Mouse (Mus musculus): ENCODE measurements around the gene Fam102a. TPM values are rescaled to one million over a fixed set of nuclear protein-coding genes. Genes with fewer than 3 reads are reported as not detected.

The Fam102a gene
- polyA plus RNA-seq, 2 experiments: 0.88 to 0.91 TPM

DNA sequence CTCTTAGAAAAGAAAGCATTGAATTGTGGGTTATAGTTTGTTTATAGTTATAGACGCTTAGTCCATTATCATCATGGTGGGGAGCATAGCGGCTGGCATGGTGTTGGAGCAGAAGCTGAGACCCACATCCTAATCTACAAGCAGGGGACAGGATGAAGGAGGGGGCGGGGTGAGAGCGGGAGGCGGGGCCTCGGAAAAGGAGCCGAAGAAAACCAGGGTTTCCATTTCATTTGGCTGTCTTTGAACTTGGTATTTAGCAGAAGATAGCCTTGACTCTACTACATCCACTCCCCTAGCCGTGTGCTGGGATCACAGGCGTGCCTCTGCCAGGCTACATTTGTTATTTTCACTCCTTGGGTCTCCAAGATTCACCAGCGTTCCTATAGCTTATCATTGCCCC, 69.5 kb downstream of the Fam102a start:
- TF ChIP-seq EP300 (IDR thresholded peaks at IDR 0.05; ENCODE audit: low read depth): no peak
- TF ChIP-seq CTCF (IDR thresholded peaks at IDR 0.05; ENCODE audit: low read depth): no peak
- H3K27ac ChIP-seq: no peak overlapping the region
- ATAC-seq (ENCODE audit: insufficient read depth): no peak
- peak overlapping the region; percentile 19; the same call in 1 of the 2 replicates for H3K4me2 ChIP-seq (ENCODE audit: low read depth)
- H3K9me3 ChIP-seq (ENCODE audit: control insufficient read depth, low read length): no peaks in the 10 kb centered on the region
- no peaks in the 10 kb centered on the region for H3K36me3 ChIP-seq (replicated peaks; ENCODE audit: control insufficient read depth, insufficient read depth, low read depth)
- H3K4me3 ChIP-seq (ENCODE audit: insufficient read depth in 1 of 2, low read depth in 2 of 2, low read length in 2 of 2): peak overlapping the region in 1 of 2 experiments; percentile 40; a peak in 2 of 4 replicates
- H3K4me1 ChIP-seq (replicated peaks; ENCODE audit: control insufficient read depth in 2 of 2, insufficient read depth in 2 of 2, low read length in 1 of 2): peaks cover 18 to 30% of the 10 kb centered on the region in 2 experiments
- H3K9ac ChIP-seq (replicated peaks): no peak overlapping the region
- no peaks in the 10 kb centered on the region for H3K27me3 ChIP-seq (ENCODE audit: control insufficient read depth, insufficient read depth, low read length)
- DNase-seq (ENCODE audit: low read depth in 3 of 3, low spot score in 3 of 3): no peak
- WGBS (ENCODE audit: insufficient replicate concordance): 35% methylated on average over 10 of the region's 10 CpGs

DNA sequence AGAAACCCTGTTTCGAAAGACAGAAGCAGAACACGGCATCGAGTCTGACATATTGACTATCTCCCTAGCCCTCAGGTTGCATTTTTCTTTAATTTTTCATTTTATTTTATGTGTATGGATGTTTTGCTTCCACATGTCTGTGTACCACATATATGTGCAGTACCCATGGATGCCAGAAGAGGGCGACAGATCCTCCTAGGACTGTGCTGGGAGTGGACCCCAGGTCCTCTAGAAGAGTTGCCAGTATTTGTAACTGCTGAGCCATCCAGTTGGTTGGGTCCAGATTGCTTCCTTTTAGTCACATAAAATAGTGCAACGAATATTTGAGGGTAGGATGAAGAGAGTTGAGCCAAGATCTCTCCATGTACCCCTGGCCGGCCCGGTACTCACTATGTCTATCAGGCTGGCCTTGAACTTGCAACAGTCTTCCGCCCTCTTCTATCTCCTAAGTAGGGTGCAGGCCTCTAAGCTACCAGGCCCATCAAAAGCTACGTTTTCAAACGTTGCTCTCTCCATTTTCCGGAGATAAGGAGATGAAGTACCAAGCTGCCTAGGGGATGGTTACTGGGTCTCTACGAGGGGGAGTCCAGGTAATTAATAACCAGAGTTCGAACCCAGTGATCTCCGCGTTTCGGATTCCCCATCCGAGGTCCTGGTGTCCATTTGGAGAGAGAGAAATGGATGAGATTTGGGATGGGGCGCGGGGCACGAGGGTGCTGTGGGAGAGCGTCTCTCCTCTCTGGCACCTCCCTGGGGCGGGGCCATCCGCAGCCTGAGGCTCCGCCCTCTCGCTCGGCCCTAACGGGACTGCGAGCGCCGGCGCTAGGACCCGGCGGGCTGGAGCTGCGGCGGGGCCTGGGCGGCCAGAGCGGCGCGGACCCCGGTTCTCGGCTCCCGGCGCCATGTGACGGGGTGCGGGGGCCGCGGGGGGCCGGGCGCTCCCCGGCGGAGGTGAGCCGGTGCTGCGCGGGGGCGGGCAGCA, 71.3 kb downstream of the Fam102a start:
- TF ChIP-seq EP300 (IDR thresholded peaks at IDR 0.05; ENCODE audit: low read depth): no peak
- peak; percentile 86 for TF ChIP-seq CTCF (IDR thresholded peaks at IDR 0.05; ENCODE audit: low read depth)
- ATAC-seq (ENCODE audit: insufficient read depth) (peak; percentile 76), DNase-seq (ENCODE audit: low read depth in 3 of 3, low spot score in 3 of 3) (peak; percentile 71 to 80 (median 72))
- Histone ChIP-seq H3K4me2 (ENCODE audit: low read depth) (peak overlapping the region; percentile 89), H3K36me3 (replicated peaks; ENCODE audit: control insufficient read depth, insufficient read depth, low read depth) (no peaks in the 10 kb centered on the region), H3K9ac (replicated peaks) (peak overlapping the region; percentile 67), H3K27me3 (ENCODE audit: control insufficient read depth, insufficient read depth, low read length) (no peaks in the 10 kb centered on the region), H3K4me1 (replicated peaks; ENCODE audit: control insufficient read depth in 2 of 2, insufficient read depth in 2 of 2, low read length in 1 of 2) (peaks cover 21 to 42% of the 10 kb centered on the region in 2 experiments), H3K9me3 (ENCODE audit: control insufficient read depth, low read length) (no peaks in the 10 kb centered on the region), H3K27ac (0 out of 2 replicates have a peak overlapping the region, but pooled peaks have one; percentile 4), H3K4me3 (ENCODE audit: insufficient read depth in 1 of 2, low read depth in 2 of 2, low read length in 2 of 2) (peak overlapping the region; percentile 61 to 70)
- 10% methylated on average over 51 of the region's 55 CpGs for WGBS (ENCODE audit: insufficient replicate concordance)

DNA sequence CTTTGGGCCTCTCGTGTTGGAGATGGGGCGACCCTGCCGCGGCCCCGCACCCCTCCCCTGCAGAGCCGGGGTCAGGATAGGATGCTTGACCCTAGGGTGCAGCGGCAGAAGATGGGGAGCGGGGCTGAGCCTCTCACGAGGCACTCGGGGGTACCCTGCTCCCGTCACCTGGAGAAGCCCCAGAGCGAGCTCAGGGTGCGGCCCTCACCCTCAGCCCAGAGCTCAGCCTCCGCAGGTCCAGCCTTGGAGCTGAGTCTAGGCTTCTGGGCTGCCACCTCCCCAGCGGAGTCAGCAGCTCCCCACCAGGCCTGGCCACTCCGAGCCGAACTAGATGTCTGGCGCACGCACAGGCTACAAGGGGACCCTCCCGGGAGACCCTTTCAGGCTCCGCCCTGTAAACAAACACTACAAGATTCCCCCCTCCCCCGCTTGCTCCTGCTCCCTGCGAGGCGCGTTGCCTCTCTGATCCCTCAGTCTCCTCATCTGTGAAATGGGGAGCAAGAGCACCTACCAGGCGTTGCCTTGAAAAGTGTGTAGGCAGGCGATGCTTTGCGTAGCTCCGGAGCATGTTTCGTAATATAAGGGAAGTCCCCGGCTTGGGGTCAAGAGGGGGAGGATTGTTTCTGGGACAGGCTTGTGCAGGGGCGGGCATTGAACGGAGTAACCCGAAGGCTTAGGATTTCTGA, 72.3 kb downstream of the Fam102a start:
- WGBS (ENCODE audit: insufficient replicate concordance): under 1% methylated on average over 34 of the region's 34 CpGs
- no peak for DNase-seq (ENCODE audit: low read depth in 3 of 3, low spot score in 3 of 3)
- H3K4me1 ChIP-seq (replicated peaks; ENCODE audit: control insufficient read depth in 2 of 2, insufficient read depth in 2 of 2, low read length in 1 of 2): peaks cover 16 to 34% of the 10 kb centered on the region in 2 experiments

DNA sequence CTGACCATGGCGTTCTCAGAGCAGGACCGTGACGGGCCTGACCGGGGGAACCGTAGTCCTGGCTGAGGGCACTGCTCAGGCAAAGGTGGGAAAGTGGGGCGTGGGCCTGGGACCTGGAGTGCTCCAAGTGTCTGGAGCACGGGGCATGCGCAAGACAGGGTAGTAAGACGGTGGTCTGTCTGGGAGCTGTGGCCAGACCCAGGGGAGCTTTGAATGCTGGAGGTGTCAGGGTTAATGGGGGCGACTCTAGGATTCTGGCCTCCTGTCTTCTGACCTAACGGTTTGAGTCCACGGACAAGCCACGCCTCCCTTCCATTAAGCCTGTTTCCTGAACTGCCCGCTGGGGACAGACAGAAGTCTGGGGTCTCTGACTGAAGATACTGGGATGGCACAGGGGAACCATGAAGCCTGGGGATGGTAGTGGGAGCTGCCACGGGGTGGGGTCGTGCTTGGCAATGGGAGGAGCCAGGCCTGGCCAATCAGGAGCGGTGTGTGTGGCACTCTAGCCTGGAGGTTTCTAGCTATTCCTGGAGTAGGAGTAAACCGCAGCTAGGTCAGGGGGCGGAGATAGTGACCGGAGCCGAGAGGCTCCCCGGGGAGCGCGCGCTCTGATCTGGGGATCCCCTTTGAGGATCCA, 73.1 kb downstream of the Fam102a start:
- WGBS (ENCODE audit: insufficient replicate concordance): under 1% methylated on average over 25 of the region's 25 CpGs

More for the DNA sequence above, 72.3 kb downstream of the Fam102a start:
- TF ChIP-seq CTCF (IDR thresholded peaks at IDR 0.05; ENCODE audit: low read depth): no peak
- TF ChIP-seq EP300 (IDR thresholded peaks at IDR 0.05; ENCODE audit: low read depth): no peak
- no peaks in the 10 kb centered on the region for H3K27me3 ChIP-seq (ENCODE audit: control insufficient read depth, insufficient read depth, low read length)
- peak; percentile 33 for ATAC-seq (ENCODE audit: insufficient read depth)
- peak overlapping the region; percentile 61 to 70 for H3K4me3 ChIP-seq (ENCODE audit: insufficient read depth in 1 of 2, low read depth in 2 of 2, low read length in 2 of 2)
- H3K36me3 ChIP-seq (replicated peaks; ENCODE audit: control insufficient read depth, insufficient read depth, low read depth): no peaks in the 10 kb centered on the region
- H3K9ac ChIP-seq (replicated peaks): peak overlapping the region; percentile 67
- no peaks in the 10 kb centered on the region for H3K9me3 ChIP-seq (ENCODE audit: control insufficient read depth, low read length)
- H3K27ac ChIP-seq: 0 out of 2 replicates have a peak overlapping the region, but pooled peaks have one; percentile 4
- peak overlapping the region; percentile 89 for H3K4me2 ChIP-seq (ENCODE audit: low read depth)

More for the DNA sequence above, 73.1 kb downstream of the Fam102a start:
- TF ChIP-seq EP300 (IDR thresholded peaks at IDR 0.05; ENCODE audit: low read depth) (no peak), CTCF (IDR thresholded peaks at IDR 0.05; ENCODE audit: low read depth) (no peak)
- peak overlapping the region; percentile 61 for H3K9ac ChIP-seq (replicated peaks)
- H3K27ac ChIP-seq: peak overlapping the region; percentile 48
- no peaks in the 10 kb centered on the region for H3K9me3 ChIP-seq (ENCODE audit: control insufficient read depth, low read length)
- peaks cover 13 to 32% of the 10 kb centered on the region in 2 experiments for H3K4me1 ChIP-seq (replicated peaks; ENCODE audit: control insufficient read depth in 2 of 2, insufficient read depth in 2 of 2, low read length in 1 of 2)
- peak overlapping the region; percentile 61 to 70 for H3K4me3 ChIP-seq (ENCODE audit: insufficient read depth in 1 of 2, low read depth in 2 of 2, low read length in 2 of 2)
- H3K4me2 ChIP-seq (ENCODE audit: low read depth): peak overlapping the region; percentile 89
- H3K27me3 ChIP-seq (ENCODE audit: control insufficient read depth, insufficient read depth, low read length): no peaks in the 10 kb centered on the region
- no peaks in the 10 kb centered on the region for H3K36me3 ChIP-seq (replicated peaks; ENCODE audit: control insufficient read depth, insufficient read depth, low read depth)
- ATAC-seq (ENCODE audit: insufficient read depth): peak; percentile 73
- DNase-seq (ENCODE audit: low read depth in 3 of 3, low spot score in 3 of 3): peak; percentile 66 to 74 (median 68)

All from liver, embryonic 14.5 days (tissue).